ENCODE assay signal across 8 mouse cellular contexts in genomic region chr11:59449741-59450229, GRCm38 (mm10). TPM values are rescaled to one million over a fixed set of nuclear protein-coding genes. Genes with fewer than 3 reads are reported as not detected.
DNase-seq lines count a peak whose midpoint lies in the region; ATAC-seq and TF ChIP-seq lines count a peak whose summit lies in the region.

Gene Jmjd4 (plus strand): TSS chr11:59450045.

- H3K27me3 ChIP-seq in G1E (ENCODE audit: insufficient read depth, low read length): no peaks in the 10 kb centered on the region
- no peaks in the 10 kb centered on the region for H3K27me3 ChIP-seq in forebrain, postnatal 0 days (ENCODE audit: insufficient read depth, low read length)
- H3K27me3 ChIP-seq in lung, embryonic 16.5 days (ENCODE audit: control insufficient read depth, insufficient read depth, low read depth, low read length): no peaks in the 10 kb centered on the region

- peak within 1 kb of the TSS; percentile 71 for H3K27ac ChIP-seq in forebrain, postnatal 0 days (ENCODE audit: low read depth, low read length)
- H3K27ac ChIP-seq in lung, embryonic 16.5 days (ENCODE audit: low read length): peak within 1 kb of the TSS; percentile 89

- WGBS in forebrain, postnatal 0 days: 4% methylated on average over 36 of the region's 40 CpGs
- WGBS in lung, embryonic 16.5 days: 0% methylated on average over 31 of the region's 40 CpGs

- no peaks in the 10 kb centered on the region for H3K9me3 ChIP-seq in G1E (replicated peaks)
- H3K9me3 ChIP-seq in forebrain, postnatal 0 days (ENCODE audit: low read length): no peaks in the 10 kb centered on the region
- no peaks in the 10 kb centered on the region for H3K9me3 ChIP-seq in lung, embryonic 16.5 days (ENCODE audit: control insufficient read depth, low read length)

- DNase-seq in G1E (ENCODE audit: low spot score): peak; percentile 99
- peak; percentile 90 to 95 for DNase-seq in cerebellum, adult 18-20 months
- DNase-seq in forebrain, postnatal 0 days: peak; percentile 94
- DNase-seq in layer of hippocampus, adult 9-10 months (ENCODE audit: low spot score): peak; percentile 66
- peak; percentile 83 for DNase-seq in ovary, postnatal 10 days (ENCODE audit: low spot score)
- peak; percentile 77 to 89 for DNase-seq in thymus, postnatal 10 days (ENCODE audit: low spot score in 2 of 2)

- peak within 1 kb of the TSS; percentile 87 for H3K4me3 ChIP-seq in G1E (ENCODE audit: low read depth, low read length)
- H3K4me3 ChIP-seq in forebrain, postnatal 0 days (ENCODE audit: low read depth, low read length): peak within 1 kb of the TSS; percentile 60
- peak within 1 kb of the TSS; percentile 92 for H3K4me3 ChIP-seq in lung, embryonic 16.5 days (ENCODE audit: low read length)

- TF ChIP-seq CTCF in G1E (IDR thresholded peaks at IDR 0.05; ENCODE audit: low read depth, low read length): no peak
- no peak for TF ChIP-seq CTCF in forebrain, postnatal 0 days (IDR thresholded peaks at IDR 0.05; ENCODE audit: low read depth)

- H3K9ac ChIP-seq in forebrain, postnatal 0 days: peak within 1 kb of the TSS; percentile 82
- H3K9ac ChIP-seq in lung, embryonic 16.5 days (ENCODE audit: low read length): peak within 1 kb of the TSS; percentile 91

- H3K36me3 ChIP-seq in G1E (replicated peaks): peaks cover 54% of the 10 kb centered on the region
- H3K36me3 ChIP-seq in forebrain, postnatal 0 days (ENCODE audit: insufficient read depth): peaks cover 16% of the 10 kb centered on the region
- H3K36me3 ChIP-seq in lung, embryonic 16.5 days (ENCODE audit: control insufficient read depth, insufficient read depth, low read length): peaks cover 15% of the 10 kb centered on the region

- peaks cover 34% of the 10 kb centered on the region for H3K4me1 ChIP-seq in G1E (ENCODE audit: insufficient read depth, low read depth, low read length)
- peaks cover 19% of the 10 kb centered on the region for H3K4me1 ChIP-seq in forebrain, postnatal 0 days (ENCODE audit: insufficient read depth)
- peaks cover 11% of the 10 kb centered on the region for H3K4me1 ChIP-seq in lung, embryonic 16.5 days (replicated peaks; ENCODE audit: control insufficient read depth, insufficient read depth, low read length)

- peak within 1 kb of the TSS; percentile 86 for H3K4me2 ChIP-seq in forebrain, postnatal 0 days (ENCODE audit: low read depth)
- peak within 1 kb of the TSS; percentile 93 for H3K4me2 ChIP-seq in lung, embryonic 16.5 days (ENCODE audit: low read depth, low read length)

- peak; percentile 71 for ATAC-seq in G1E (ENCODE audit: extremely low read depth, insufficient number of reproducible peaks, low FRiP score, poor library complexity, severe bottlenecking)
- ATAC-seq in forebrain, postnatal 0 days: peak; percentile 97
- ATAC-seq in hematopoietic stem cell, adult 5-6 weeks (replicated peaks in 1 of 2; ENCODE audit: insufficient read depth in 1 of 2, low FRiP score in 2 of 2, low TSS enrichment in 1 of 2, low read depth in 1 of 2, poor library complexity in 2 of 2, severe bottlenecking in 2 of 2): peak; percentile 64 to 74
- peak; percentile 98 for ATAC-seq in lung, embryonic 16.5 days (ENCODE audit: low read depth)

RNA-seq across cellular contexts. Expression of gene Jmjd4, which starts in this region (rescaled TPM):
- 11.7 and 14.8 TPM in 2 replicates for total RNA-seq in G1E (2014; fragmentation: Nextera tagmentation)
- total RNA-seq in G1E (2017): 10.7 and 12.9 TPM in 2 replicates
- 7.4 and 8.4 TPM in 2 replicates for polyA plus RNA-seq in G1E (2012)
- total RNA-seq in forebrain, postnatal 0 days (2014; rRNA removed): 26.5 and 27.7 TPM in 2 replicates
- polyA plus RNA-seq in forebrain, postnatal 0 days (2015; fragmentation: Nextera tagmentation; extraction: Ambion mirVana): 14.2 and 17.0 TPM in 2 replicates
- total RNA-seq in hematopoietic stem cell, adult 5-6 weeks (2017): 5.3 and 7.8 TPM in 2 replicates
- polyA plus RNA-seq in lung, embryonic 16.5 days (2015; fragmentation: Nextera tagmentation; extraction: Ambion mirVana): 9.8 and 10.3 TPM in 2 replicates

Comparison
In these comparisons a context has a peak if more than half of its experiments do, and no peak if none do; other contexts are left out.
1. Peak in every context shown above with its lines: DNase-seq, ATAC-seq, H3K4me3 ChIP-seq and H3K27ac ChIP-seq.